Comparison of ENCODE assay signal across 8 mouse cellular contexts in the genomic region with DNA sequence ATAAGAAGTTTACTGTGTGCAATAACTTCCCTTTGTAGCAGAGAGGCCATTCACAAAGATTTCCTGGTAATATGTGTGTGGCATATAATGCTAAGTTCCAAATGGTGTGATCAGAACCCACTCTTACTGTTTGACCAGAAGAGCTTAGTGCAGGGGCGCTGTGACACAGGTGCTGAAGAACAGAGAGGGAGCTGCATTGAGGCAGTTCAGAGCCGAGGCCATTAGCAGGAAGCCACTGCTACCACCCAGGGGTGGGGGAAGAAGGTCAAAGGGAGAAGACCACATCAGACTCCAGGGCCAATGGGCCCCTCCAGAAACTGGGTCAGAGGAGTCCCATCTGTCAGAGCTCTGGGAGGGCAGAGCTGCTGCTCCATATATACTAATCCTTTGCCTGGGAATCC. TPM values are rescaled to one million over a fixed set of nuclear protein-coding genes. Genes with fewer than 3 reads are reported as not detected.
DNase-seq lines count a peak whose midpoint lies in the region; ATAC-seq lines count a peak whose summit lies in the region.

No protein-coding gene starts in this region.

- no peaks in the 10 kb centered on the region for H3K36me3 ChIP-seq in kidney, embryonic 15.5 days
- H3K36me3 ChIP-seq in hindbrain, embryonic 14.5 days (replicated peaks; ENCODE audit: control insufficient read depth, insufficient read depth), result no peaks in the 10 kb centered on the region
- H3K36me3 ChIP-seq in midbrain, embryonic 11.5 days (ENCODE audit: control insufficient read depth, insufficient read depth, low read length), result no peaks in the 10 kb centered on the region

- DNase-seq in kidney, adult 9 months, result no peak
- DNase-seq in cerebellum, postnatal 25 days, result peak; percentile 60 to 67
- no peak for DNase-seq in hindbrain, embryonic 14.5 days (ENCODE audit: low spot score)
- peak; percentile 83 for DNase-seq in midbrain, embryonic 11.5 days (ENCODE audit: low spot score, missing footprints)
- peak; percentile 63 for DNase-seq in thymus, postnatal 4 days
- no peak for DNase-seq in embryo, embryonic 9.5 days (ENCODE audit: extremely low spot score)
- DNase-seq in layer of hippocampus, adult 18-20 months (ENCODE audit: low spot score in 2 of 2), result no peak

- H3K9me3 ChIP-seq in kidney, embryonic 15.5 days (replicated peaks), result no peaks in the 10 kb centered on the region
- H3K9me3 ChIP-seq in hindbrain, embryonic 14.5 days (ENCODE audit: control insufficient read depth, low read length), result no peaks in the 10 kb centered on the region
- no peaks in the 10 kb centered on the region for H3K9me3 ChIP-seq in midbrain, embryonic 11.5 days (ENCODE audit: control insufficient read depth, low read length)

- H3K4me3 ChIP-seq in kidney, embryonic 15.5 days (replicated peaks), result peak overlapping the region; percentile 21; the same call in 1 of the 2 replicates
- peak overlapping the region; percentile 95 for H3K4me3 ChIP-seq in hindbrain, embryonic 14.5 days (replicated peaks; ENCODE audit: low read length)
- peak overlapping the region; percentile 98; the same call in 1 of the 2 replicates for H3K4me3 ChIP-seq in midbrain, embryonic 11.5 days (ENCODE audit: low read depth, low read length)

- no peak for ATAC-seq in kidney, embryonic 15.5 days (replicated peaks; ENCODE audit: low FRiP score)
- ATAC-seq in hindbrain, embryonic 14.5 days (ENCODE audit: low FRiP score), result no peak
- no peak for ATAC-seq in midbrain, embryonic 11.5 days (ENCODE audit: low FRiP score)

- no peak overlapping the region for H3K27ac ChIP-seq in kidney, embryonic 15.5 days
- no peak overlapping the region for H3K27ac ChIP-seq in hindbrain, embryonic 14.5 days
- no peak overlapping the region for H3K27ac ChIP-seq in midbrain, embryonic 11.5 days (ENCODE audit: low read depth, low read length)

- peak overlapping the region; percentile 93 for H3K4me2 ChIP-seq in kidney, embryonic 15.5 days
- peak overlapping the region; percentile 96 for H3K4me2 ChIP-seq in hindbrain, embryonic 14.5 days (replicated peaks)
- peak overlapping the region; percentile 70 for H3K4me2 ChIP-seq in midbrain, embryonic 11.5 days

- peaks cover 24% of the 10 kb centered on the region for H3K4me1 ChIP-seq in kidney, embryonic 15.5 days
- peaks cover 22% of the 10 kb centered on the region for H3K4me1 ChIP-seq in hindbrain, embryonic 14.5 days (replicated peaks; ENCODE audit: control insufficient read depth, insufficient read depth, low read length)
- peaks cover 15% of the 10 kb centered on the region for H3K4me1 ChIP-seq in midbrain, embryonic 11.5 days (ENCODE audit: control insufficient read depth, insufficient read depth, low read length)

- 26% methylated on average over 2 of the region's 2 CpGs for WGBS in kidney, embryonic 15.5 days
- WGBS in hindbrain, embryonic 14.5 days, result 33% methylated on average over 2 of the region's 2 CpGs
- 41% methylated on average over 2 of the region's 2 CpGs for WGBS in midbrain, embryonic 11.5 days

- no peaks in the 10 kb centered on the region for H3K27me3 ChIP-seq in kidney, embryonic 15.5 days
- H3K27me3 ChIP-seq in hindbrain, embryonic 14.5 days (ENCODE audit: control insufficient read depth, insufficient read depth, low read length), result no peaks in the 10 kb centered on the region
- H3K27me3 ChIP-seq in midbrain, embryonic 11.5 days (ENCODE audit: control insufficient read depth, insufficient read depth, low read length), result no peaks in the 10 kb centered on the region

- H3K9ac ChIP-seq in kidney, embryonic 15.5 days, result no peak overlapping the region
- peak overlapping the region; percentile 93; the same call in 1 of the 2 replicates for H3K9ac ChIP-seq in hindbrain, embryonic 14.5 days
- peak overlapping the region; percentile 27 for H3K9ac ChIP-seq in midbrain, embryonic 11.5 days (ENCODE audit: low read length)

RNA-seq across cellular contexts. Expression of gene Dgkd, which starts 1.8 kb away (rescaled TPM):
- 30.0 and 33.6 TPM in 2 replicates for polyA plus RNA-seq in kidney, embryonic 15.5 days (2015; fragmentation: Nextera tagmentation; extraction: Ambion mirVana)
- 50.8 and 51.5 TPM in 2 replicates for polyA plus RNA-seq in hindbrain, embryonic 14.5 days (2014; fragmentation: Nextera tagmentation; extraction: Ambion mirVana)
- 34.1 and 35.3 TPM in 2 replicates for polyA plus RNA-seq in midbrain, embryonic 11.5 days (2014; fragmentation: Nextera tagmentation; extraction: Ambion mirVana)
- 100 to 1,000 TPM in 1 of 2 experiments, 10 to 100 TPM in 1; 92.0 to 100 TPM for total RNA-seq in layer of hippocampus, adult 18-20 months (2021)

RNA-seq across cellular contexts. Expression of gene Sag, which starts 51.4 kb away (rescaled TPM):
- 3.0 and 3.1 TPM in 2 replicates for polyA plus RNA-seq in kidney, embryonic 15.5 days (2015; fragmentation: Nextera tagmentation; extraction: Ambion mirVana)
- 1.4 and 1.8 TPM in 2 replicates for polyA plus RNA-seq in hindbrain, embryonic 14.5 days (2014; fragmentation: Nextera tagmentation; extraction: Ambion mirVana)
- polyA plus RNA-seq in midbrain, embryonic 11.5 days (2014; fragmentation: Nextera tagmentation; extraction: Ambion mirVana), result 1.2 and 1.5 TPM in 2 replicates
- total RNA-seq in layer of hippocampus, adult 18-20 months (2021), result 1 to 10 TPM; 1.9 to 2.1 TPM

Comparison
In these comparisons a context has a peak if more than half of its experiments do, and no peak if none do; other contexts are left out.
1. H3K4me3 ChIP-seq: peak in every context shown above with its lines; median percentile 98 in midbrain, embryonic 11.5 days; 95 in hindbrain, embryonic 14.5 days; 21 in kidney, embryonic 15.5 days.
2. DNase-seq: peak in cerebellum, postnatal 25 days (2 of 2), midbrain, embryonic 11.5 days (single experiment) and thymus, postnatal 4 days (single experiment); none in kidney, adult 9 months (single experiment), hindbrain, embryonic 14.5 days (single experiment), embryo, embryonic 9.5 days (single experiment) and layer of hippocampus, adult 18-20 months (0 of 2).
3. Peak in every context shown above with its lines, with median percentiles within 50 percentile points of each other: H3K4me2 ChIP-seq.